14 mouse cellular contexts compared by ENCODE assay signal in genomic region chr17:84888525-84888924, GRCm38 (mm10).
"Had no signal": no experiment of that assay in that cellular context is flagged by ENCODE, and none has a peak within 500 bp of the region (broad histone marks: within the 10 kb centered on the region; RNA-seq: fewer than 3 reads in every experiment).

No protein-coding gene starts in this region.

- H3K36me3 ChIP-seq: kidney, embryonic 15.5 days; limb, embryonic 12.5 days; liver, embryonic 13.5 days; lung, embryonic 15.5 days; midbrain, embryonic 13.5 days; neural tube, embryonic 15.5 days had no signal

- H3K27ac ChIP-seq: kidney, embryonic 15.5 days; limb, embryonic 12.5 days; liver, embryonic 13.5 days; lung, embryonic 15.5 days; macrophage; midbrain, embryonic 13.5 days; neural tube, embryonic 15.5 days had no signal

- H3K9me3 ChIP-seq: kidney, embryonic 15.5 days; limb, embryonic 12.5 days; liver, embryonic 13.5 days; lung, embryonic 15.5 days; midbrain, embryonic 13.5 days; neural tube, embryonic 15.5 days had no signal

- H3K27me3 ChIP-seq: kidney, embryonic 15.5 days; limb, embryonic 12.5 days; liver, embryonic 13.5 days; lung, embryonic 15.5 days; midbrain, embryonic 13.5 days; neural tube, embryonic 15.5 days had no signal

- H3K4me3 ChIP-seq: kidney, embryonic 15.5 days; limb, embryonic 12.5 days; liver, embryonic 13.5 days; lung, embryonic 15.5 days; midbrain, embryonic 13.5 days; neural tube, embryonic 15.5 days had no signal

- H3K4me1 ChIP-seq: kidney, embryonic 15.5 days; limb, embryonic 12.5 days; lung, embryonic 15.5 days; midbrain, embryonic 13.5 days; neural tube, embryonic 15.5 days had no signal

- ATAC-seq: liver, postnatal 0 days; midbrain, embryonic 13.5 days had no signal

- H3K9ac ChIP-seq: kidney, embryonic 15.5 days; limb, embryonic 12.5 days; liver, embryonic 13.5 days; liver, postnatal 0 days; lung, embryonic 15.5 days; midbrain, embryonic 13.5 days; neural tube, embryonic 15.5 days had no signal

- H3K4me2 ChIP-seq: kidney, embryonic 15.5 days; limb, embryonic 12.5 days; liver, embryonic 13.5 days; lung, embryonic 15.5 days; midbrain, embryonic 13.5 days; neural tube, embryonic 15.5 days had no signal

- DNase-seq: kidney, adult 2 months; kidney, postnatal 14 days; liver; liver, embryonic 13.5 days; liver, postnatal 0 days; lung, postnatal 14 days; right cerebral cortex, adult 18-20 months; right cerebral cortex, postnatal 25 days had no signal
